Mouse (Mus musculus): ENCODE results near the gene Rnf111.
"Not testable (repeated sequence)": the region's sequence is repeated elsewhere in the genome, so short reads cannot be mapped to it uniquely, and the experiment has no call there.

Rnf111 gene

GRCm38 (mm10) chr9:70496990-70497389 lies 6.5 kb downstream of the Rnf111 start:
- in situ Hi-C loops (cut with MboI, MseI): no loop called here

DNA sequence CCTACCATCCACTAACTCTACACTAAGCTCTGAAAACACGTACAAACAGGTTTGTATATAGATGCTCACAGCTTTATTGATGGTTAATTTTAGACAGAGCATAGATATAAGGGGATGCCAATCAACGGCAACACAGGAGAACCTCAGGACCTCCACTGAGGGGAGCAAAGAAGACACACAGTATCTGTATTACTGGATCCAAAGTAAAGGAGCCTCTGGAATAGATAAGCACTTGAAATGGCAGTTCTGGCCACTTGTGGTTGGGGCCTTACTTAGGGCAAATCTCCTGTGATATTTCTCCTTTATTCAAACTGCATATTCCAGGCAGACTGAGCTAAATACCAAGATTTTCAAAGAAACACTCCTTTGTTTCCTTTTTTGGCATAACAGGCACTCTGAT lies 10.5 kb downstream of the Rnf111 start:
- in situ Hi-C loops (cut with MboI, MseI): no loop called here

DNA sequence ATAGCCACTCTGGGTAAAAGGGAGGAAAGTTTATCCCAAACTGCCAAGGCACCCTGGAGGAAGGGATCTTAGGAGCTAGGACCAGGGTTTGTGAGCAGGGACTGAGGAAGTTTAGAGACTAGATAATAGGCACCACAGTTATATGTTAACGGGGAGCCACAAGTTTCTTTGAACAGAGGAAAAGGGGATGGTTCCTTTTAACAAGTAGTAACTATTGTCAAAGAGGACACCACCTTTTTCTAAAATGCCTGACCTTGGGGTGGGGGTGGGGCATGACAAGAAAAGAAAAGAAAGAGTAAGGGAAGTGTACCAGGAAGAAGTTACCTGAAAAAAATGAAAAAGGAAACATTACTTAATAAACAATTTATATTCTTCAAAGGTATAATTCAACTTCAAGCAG lies 12.3 kb downstream of the Rnf111 start:
- in situ Hi-C loops (cut with MboI, MseI): no loop called here

DNA sequence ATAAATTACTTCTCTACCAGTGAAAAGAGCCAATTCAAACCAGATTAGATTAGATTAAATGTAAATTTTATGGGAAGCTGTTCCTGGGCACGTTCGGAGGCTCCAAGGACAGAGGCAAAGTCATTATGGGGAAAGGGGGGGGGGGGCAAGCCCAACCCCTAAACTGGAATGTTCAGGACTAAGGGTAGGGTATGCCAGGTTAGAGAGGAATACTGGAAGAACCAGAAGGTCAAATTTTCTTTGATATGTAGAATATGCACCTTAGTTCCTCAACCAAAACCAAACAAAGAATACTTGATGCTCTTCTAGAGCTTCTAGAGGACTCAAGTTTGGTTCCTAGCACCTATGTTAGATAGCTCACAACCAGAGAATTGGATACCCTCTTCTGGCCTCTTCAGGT lies 16.1 kb downstream of the Rnf111 start:
- in situ Hi-C loops (cut with MboI, MseI): no loop called here

- in situ Hi-C loops (cut with MboI, MseI): no loop called here
These were observed 17.7 kb downstream of the Rnf111 start for GRCm38 (mm10) chr9:70485840-70486239.

DNA sequence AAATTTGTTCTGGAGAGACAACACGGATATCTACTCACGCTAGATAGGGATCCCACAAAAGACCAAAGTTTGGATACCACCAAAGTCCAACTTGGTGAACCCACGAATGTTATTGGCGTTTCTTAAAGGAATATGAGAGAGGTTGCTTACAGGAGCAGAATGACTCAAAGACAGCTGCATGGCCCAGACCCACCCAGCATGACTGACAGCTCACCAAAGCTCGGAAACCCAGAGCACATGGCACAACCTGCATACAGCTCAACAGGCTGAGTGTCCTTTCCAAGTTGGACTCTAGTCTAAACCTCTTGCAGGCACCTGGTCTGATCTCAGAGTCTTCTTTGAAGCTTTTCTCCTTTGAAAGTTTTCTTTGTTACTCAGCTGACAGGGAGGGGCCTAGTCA lies 20.0 kb downstream of the Rnf111 start:
- in situ Hi-C loops (cut with MboI, MseI): no loop called here

DNA sequence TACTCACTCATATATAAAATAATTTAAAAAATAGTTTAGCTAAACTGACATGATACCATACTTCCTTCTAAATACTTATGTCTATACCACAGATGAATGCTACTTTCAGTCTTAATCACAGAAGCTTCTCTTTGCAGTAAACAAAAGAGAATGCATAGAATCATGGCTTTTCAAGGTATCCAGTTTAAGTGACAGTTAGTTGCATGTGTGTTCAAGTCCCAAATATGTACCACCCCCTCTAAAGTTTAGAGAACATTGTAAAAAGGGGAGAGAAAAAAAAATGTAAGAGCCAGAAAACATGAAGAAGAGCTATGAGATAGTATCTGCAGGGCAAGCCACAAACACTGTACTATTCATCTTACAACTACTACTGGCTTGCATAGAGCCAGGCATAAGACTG lies 21.7 kb downstream of the Rnf111 start:
- in situ Hi-C loops (cut with MboI, MseI): no loop called here

DNA sequence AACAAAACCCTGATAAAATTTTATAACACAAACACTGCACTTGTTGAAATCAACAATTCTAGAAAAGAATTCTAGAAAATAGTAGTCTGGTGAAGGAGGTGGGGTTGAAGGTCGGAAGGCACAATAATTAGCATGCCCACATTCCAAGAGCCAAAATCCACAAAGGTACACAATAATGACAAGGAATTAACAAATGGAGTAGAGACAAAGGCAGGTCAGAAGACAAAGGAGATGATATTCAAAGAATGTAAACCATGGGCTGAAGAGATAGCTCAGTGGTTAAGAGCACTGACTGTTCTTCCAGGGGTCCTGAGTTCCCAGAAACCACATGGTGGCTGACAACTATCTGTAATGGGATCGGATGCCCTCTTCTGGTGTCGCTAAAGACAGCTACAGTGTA lies 26.3 kb downstream of the Rnf111 start:
- in situ Hi-C loops (cut with MboI, MseI): no loop called here

DNA sequence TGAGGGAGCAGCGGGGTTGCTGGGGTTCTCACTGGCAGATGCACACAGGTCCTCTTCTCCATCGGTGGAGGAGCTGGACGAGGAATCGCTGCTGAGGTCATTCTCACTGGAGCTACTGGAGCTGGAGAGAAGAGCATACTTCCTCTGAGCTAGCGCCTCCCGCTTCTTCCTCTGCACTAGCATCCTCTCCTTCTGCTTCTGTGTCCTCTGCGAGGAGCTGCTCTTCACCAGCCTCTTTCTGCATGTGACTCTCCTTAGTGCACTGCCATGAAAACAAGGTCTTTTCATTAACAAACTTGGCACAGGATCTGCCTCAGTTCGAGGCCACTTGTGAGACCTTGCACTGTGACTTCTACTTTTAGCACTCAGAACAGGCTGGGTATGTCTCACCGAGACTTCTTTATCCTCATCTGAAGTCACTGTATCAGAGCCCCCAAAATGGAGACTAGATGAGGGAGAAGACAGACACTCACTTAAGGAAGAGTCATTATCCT lies 27.7 kb downstream of the Rnf111 start:
- in situ Hi-C loops (cut with MboI, MseI): no loop called here

GRCm38 (mm10) chr9:70473400-70473799 lies 30.1 kb downstream of the Rnf111 start:
- in situ Hi-C loops (cut with MboI, MseI): no loop called here

- in situ Hi-C loops (cut with MboI, MseI): not testable (repeated sequence)
These were observed 40.4 kb downstream of the Rnf111 start for GRCm38 (mm10) chr9:70463091-70463490.

GRCm38 (mm10) chr9:70452371-70452770 lies 51.2 kb downstream of the Rnf111 start:
- in situ Hi-C loops (cut with MboI, MseI): loop anchor here (10.0 kb wide), 1 partner anchor 1972 kb away; no protein-coding TSS in a partner anchor

GRCm38 (mm10) chr9:70449072-70449471 lies 54.5 kb downstream of the Rnf111 start:
- in situ Hi-C loops (cut with MboI, MseI): no loop called here

GRCm38 (mm10) chr9:70439959-70440358 lies 63.6 kb downstream of the Rnf111 start:
- in situ Hi-C loops (cut with MboI, MseI): no loop called here

GRCm38 (mm10) chr9:70422661-70423060 lies 80.9 kb downstream of the Rnf111 start:
- in situ Hi-C loops (cut with MboI, MseI): loop anchor here (10.0 kb wide), 1 partner anchor 1062 kb away; the partner anchor contains the start of gene Polr2m

- in situ Hi-C loops (cut with MboI, MseI): loop anchor here (10.0 kb wide), 1 partner anchor 1063 kb away; the partner anchor contains the start of gene Polr2m
These were observed 82.1 kb downstream of the Rnf111 start, which contains the start of gene Ccnb2 for GRCm38 (mm10) chr9:70421257-70422056. Gene Ccnb2, minus strand, starts transcription at chr9:70421547.

DNA sequence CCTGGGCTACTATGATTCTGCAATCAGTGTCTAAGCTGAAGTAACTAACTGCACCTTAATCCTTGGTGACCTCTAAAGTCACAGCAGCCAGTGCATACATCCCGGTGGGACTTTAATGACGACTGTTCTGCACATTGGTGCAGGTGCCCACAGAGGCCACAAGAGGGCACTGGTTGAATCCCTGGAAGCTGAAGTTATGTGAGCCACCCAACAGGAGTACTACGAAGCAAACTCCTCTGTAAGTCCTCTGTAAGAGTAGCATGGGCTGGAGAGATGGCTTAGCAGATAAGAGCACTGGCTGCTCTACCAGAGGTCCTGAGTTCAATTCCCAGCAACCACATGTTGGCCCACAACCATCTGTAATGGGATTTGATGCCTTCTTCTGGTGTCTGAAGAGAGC lies 87.1 kb downstream of the Rnf111 start:
- in situ Hi-C loops (cut with MboI, MseI): no loop called here

- in situ Hi-C loops (cut with MboI, MseI): no loop called here
These were observed 90.5 kb downstream of the Rnf111 start for GRCm38 (mm10) chr9:70413038-70413437.

GRCm38 (mm10) chr9:70410668-70411067 lies 92.9 kb downstream of the Rnf111 start:
- in situ Hi-C loops (cut with MboI, MseI): no loop called here

GRCm38 (mm10) chr9:70409743-70410142 lies 93.8 kb downstream of the Rnf111 start:
- in situ Hi-C loops (cut with MboI, MseI): no loop called here

- in situ Hi-C loops (cut with MboI, MseI): no loop called here
These were observed 94.7 kb downstream of the Rnf111 start for GRCm38 (mm10) chr9:70408791-70409190.

DNA sequence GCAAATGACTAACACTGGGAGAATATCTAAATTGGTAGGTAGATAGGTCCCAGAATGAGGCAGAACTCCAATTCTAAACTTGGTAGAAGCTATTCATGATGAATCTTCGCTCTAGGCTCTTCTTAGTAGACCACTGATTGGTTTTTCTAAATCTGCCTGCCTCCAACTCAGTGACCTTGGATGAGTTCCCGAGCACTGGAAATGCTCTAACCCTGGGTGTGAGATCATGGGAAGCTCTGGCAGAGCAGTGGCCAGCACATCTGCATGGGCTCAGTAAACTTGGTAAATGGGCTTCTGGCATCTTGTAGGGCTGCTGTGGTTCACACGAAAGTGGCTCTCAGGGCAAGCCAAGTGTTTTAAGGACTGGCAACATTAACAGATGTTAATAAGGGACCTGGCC lies 96.9 kb downstream of the Rnf111 start:
- in situ Hi-C loops (cut with MboI, MseI): no loop called here

DNA sequence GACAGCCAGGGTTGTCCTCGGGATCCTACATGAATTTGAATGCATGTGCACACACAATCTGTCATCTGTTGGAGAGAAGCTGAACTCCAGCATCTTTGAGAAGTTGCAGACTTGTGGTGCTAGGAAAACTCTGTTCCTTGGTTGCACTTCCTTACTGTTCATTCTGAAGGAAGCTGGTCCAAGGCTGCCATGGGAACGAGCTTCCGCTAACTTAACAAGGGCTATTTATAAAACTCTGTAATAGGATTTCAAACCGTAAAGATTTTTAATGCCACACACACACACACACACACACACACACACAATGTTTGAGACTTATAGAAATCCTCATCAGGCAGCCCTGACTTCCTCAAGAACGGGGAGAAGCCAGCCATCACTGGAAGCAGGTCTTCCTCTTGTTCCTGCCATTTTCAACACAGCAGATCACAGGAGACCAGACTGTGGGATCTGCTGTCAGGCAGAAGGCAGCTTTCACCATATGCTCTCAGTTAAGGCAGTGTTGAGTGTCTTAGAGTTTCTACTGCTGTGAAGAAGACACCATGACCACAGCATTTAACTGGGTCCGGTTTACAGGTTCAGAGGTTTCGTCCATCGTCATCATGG lies 101.5 kb downstream of the Rnf111 start:
- in situ Hi-C loops (cut with MboI, MseI): loop anchor here (5.0 kb wide), 1 partner anchor 35 kb away; no protein-coding TSS in a partner anchor
